Mouse (Mus musculus) heart, postnatal 10 days (tissue): ENCODE results near the gene Olfr1508. TPM values are rescaled to one million over a fixed set of nuclear protein-coding genes. Genes with fewer than 3 reads are reported as not detected.
"Not testable (repeated sequence)": the region's sequence is repeated elsewhere in the genome, so short reads cannot be mapped to it uniquely, and the experiment has no call there.

Experiments used
- DNase-seq, 2 experiments: peaks; one replicate each; pipeline ENCODE4 v3.0.0; 2021
- intact Hi-C: fragments of 180-260 bp; cut with DNase I; formaldehyde crosslinking; loops from one replicate; pipeline ENCODE4 v1.15.1; 2025
- total RNA-seq, 2 experiments: library from RNA; stranded (reverse); gene quantifications; 2 replicates each; pipeline ENCODE4 v1.2.3; 2021

The Olfr1508 gene
- not detected for total RNA-seq

DNA sequence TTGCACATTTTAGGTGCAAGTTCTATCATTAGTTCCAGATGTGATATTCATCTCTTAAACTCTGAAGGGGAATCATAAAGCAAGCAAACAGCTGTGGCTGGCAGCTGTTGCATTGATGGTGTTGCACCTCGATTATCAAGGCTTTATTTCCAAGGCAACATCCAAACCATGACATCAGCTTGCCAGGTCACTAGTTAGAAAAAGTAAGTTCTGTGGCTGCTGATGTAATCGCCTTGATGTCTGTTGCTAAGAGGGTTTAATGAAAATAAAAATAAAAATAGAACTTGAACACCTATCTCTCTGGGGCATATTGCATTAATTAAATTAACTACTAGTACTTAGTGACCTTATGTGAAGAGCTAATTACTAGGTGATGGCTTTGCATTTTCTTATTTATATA lies at the start of gene Olfr1508:
TSS of gene Olfr1508 (minus strand) at position 101 of the 400 bp plus-strand sequence.
- intact Hi-C loops, result no loop called here

DNA sequence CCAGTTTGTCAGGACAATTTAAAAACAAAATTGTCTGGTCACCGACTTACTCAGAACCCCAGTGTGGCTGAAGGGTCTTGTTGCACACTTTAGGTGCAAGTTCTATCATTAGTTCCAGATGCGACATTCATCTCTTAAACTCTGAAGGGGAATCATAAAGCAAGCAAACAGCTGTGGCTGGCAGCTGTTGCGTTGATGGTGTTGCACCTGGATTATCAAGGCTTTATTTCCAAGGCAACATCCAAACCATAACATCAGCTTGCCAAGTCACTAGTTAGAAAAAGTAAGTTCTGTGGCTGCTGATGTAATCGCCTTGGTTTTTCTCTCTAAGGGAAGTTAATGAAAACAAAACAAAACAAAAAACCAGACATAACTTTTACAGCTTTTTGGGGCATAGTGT lies 28.2 kb upstream of the Olfr1508 start, which contains the start of gene Olfr1507:
TSS of gene Olfr1507 (minus strand) at position 234 of the 400 bp plus-strand sequence.
- intact Hi-C loops, result no loop called here
- DNase-seq, result no peak

More for the DNA sequence above, at the start of gene Olfr1508:
- no peak for DNase-seq

DNA sequence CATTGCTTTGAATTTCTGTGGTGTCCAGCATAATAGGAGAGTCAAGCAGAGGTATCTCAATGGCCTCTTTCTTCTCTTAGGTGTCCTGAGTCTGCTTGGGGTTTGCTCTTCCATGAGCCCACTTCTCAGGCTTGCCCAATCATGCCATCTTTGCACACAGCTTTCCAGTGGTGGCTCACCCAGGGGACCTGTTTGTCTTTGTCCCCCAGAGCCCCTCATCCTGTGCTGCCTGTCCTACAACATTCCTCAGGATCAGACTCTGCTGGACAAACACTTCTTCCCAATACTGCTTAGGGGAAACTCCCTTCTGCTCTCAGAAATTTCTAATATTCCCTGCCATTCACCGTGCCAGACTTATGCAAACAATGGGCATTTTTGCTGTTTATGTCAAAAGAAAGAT lies 1.6 kb downstream of the Olfr1508 start:
- intact Hi-C loops, result no loop called here
- no peak for DNase-seq

DNA sequence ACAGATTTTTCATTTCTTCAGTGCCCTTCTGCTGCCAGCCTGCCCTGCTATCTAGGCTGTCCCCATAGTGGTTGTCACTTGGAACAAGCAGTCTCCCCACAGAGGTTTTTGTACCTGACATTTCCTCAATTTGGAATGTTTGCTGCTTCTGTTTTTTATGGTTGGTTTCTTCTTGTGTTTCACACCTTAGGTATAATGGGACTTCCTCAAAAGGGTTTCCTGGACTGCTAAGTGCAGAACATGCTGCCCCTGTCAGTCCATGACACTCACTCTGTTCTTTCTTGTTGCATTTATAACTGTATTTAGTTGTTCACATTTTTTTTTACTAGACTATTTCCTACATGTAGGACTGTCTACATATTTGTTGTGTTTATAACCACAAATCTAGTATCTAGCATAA lies 5.4 kb downstream of the Olfr1508 start:
- DNase-seq, result no peak
- intact Hi-C loops, result no loop called here

DNA sequence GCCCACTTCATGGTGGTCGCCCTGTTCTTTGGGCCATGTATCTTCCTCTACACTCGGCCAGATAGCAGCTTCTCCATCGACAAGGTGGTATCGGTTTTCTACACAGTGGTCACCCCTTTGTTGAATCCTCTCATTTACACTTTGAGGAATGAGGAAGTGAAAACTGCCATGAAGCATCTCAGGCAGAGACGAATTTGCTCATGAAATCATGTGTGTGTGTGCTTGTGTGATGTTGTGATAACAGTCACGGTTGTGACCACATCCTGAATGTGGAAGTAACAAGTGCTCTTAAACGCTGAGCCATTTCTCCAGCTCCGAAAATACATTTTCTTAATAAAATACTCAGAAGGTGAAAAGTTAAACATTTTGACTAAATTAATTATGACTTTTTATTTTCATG lies 16.2 kb downstream of the Olfr1508 start:
- intact Hi-C loops, result no loop called here
- peak in 1 of 2 experiments; percentile 1 for DNase-seq

DNA sequence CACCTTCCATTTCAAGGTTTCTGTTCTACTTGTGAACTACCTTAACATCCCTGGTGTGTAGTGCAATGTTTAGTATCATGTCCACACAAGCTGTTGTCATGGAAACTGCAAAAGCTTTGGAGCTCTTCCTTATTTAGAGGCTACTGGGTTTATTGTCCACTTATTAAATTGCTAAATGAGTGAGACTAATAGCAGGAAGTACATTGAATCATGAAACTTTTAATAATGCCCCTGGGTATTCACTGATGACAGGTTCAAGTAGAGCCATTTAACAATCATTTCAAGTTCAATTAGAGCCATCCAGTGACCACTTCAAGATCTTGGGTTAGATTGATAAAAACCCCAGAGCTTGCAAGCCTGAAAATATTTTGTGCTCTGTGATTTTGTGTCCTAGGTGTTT lies 24.6 kb downstream of the Olfr1508 start, which contains the start of gene Olfr1509:
TSS of gene Olfr1509 (plus strand) at position 301 of the 400 bp plus-strand sequence.
- DNase-seq, result no peak
- intact Hi-C loops, result no loop called here

DNA sequence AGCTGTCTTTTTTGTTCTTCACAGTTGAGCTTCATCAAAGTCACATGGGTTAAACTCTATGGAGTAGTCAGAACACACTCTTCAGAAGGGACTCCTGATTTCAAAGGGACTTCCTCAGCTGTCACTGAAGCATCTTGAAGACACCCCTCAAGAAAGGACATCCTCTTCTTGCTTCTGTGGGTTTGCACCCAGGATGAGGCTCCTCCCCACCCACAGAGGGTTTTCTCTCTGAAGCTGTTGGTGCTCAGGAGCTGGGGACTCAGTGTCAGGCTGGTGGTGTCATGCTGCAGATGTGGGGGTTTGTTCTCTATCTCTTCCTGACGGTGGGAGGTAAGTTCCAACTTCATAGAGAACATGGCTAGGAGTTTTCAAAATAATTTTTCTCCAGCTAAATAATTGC lies 39.6 kb downstream of the Olfr1508 start:
- DNase-seq, result no peak
- intact Hi-C loops, result no loop called here

DNA sequence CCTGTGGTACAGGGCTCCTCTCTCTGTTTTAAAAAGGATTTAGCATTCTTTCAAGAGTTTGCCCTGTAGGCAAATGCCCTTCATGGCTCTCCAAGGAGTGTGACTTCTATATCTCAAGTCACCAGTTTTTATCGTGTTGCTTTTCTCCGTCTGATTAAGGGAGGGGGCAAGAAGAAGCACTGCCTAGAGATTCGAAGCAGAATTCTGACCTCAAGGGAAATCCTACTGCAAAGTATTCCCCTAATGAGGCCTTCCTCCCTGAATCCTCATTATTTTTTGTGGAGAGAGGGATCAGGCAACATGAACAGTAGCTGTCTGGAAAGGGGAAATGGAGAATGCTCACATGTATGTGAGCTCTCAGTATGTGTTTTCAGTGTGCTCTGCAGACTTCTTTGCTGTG lies 53.0 kb downstream of the Olfr1508 start, which contains the start of gene Olfr1510:
TSS of gene Olfr1510 (minus strand) at position 101 of the 400 bp plus-strand sequence.
- no peak for DNase-seq
- intact Hi-C loops, result no loop called here

DNA sequence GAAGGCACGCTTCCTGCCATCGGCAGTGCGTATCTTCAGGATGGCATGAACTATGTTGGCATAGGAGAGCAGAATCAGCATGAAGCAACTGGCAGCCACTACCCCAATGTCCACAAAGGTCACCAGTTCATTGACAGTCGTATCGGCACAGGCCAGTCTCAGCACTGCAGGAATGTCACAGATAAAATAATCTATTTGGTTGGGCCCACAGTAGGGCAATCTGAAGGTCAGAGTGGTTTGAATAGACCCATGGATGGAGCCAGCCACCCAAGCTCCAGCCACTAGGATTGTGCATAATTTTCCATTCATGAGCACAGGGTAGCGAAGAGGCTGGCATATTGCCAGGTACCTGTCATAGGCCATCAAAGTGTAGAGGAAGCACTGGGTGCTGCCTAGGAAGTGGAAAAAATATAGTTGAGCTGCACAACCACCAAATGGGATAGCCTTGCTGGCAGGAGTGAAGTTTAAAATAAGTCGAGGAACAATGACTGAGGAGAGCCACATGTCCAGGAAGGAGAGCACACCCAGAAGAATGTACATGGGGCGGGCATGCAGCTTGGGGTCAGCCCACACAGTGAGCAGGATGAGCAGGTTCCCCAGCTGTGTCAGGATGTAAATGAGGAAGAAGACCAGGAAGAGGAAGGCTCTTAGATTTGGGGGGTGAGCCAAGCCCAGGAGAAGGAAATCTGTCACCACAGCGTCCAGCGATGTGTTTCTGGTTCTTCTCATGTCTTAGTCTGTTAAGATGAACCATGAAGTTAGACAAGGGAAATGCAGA lies 57.0 kb downstream of the Olfr1508 start:
- DNase-seq, result not testable (repeated sequence)

More for the DNA sequence above, 57.0 kb downstream of the Olfr1508 start:
- intact Hi-C loops, result not testable (repeated sequence)

Other genes starting within 250 kb of the Olfr1508 start
- 10 to 100 TPM; 60.3 to 67.6 TPM for gene Chd8, start 209.7 kb downstream of the Olfr1508 start, total RNA-seq
- 10 to 100 TPM; 35.5 to 36.8 TPM for gene Tox4, start 188.3 kb downstream of the Olfr1508 start, total RNA-seq
- 10 to 100 TPM in 1 of 2 experiments, 1 to 10 TPM in 1; 7.6 to 10.6 TPM for gene Rab2b, start 187.9 kb downstream of the Olfr1508 start, total RNA-seq
- gene Mettl3, start 162.4 kb downstream of the Olfr1508 start, total RNA-seq, result 10 to 100 TPM; 15.7 to 18.8 TPM
- 1 to 10 TPM; 4.6 to 5.7 TPM for gene Sall2, start 138.7 kb downstream of the Olfr1508 start, total RNA-seq
- not detected for gene Olfr1513, start 111.1 kb downstream of the Olfr1508 start, total RNA-seq
- gene Olfr1512, start 88.3 kb downstream of the Olfr1508 start, total RNA-seq, result not detected
- not detected for gene Olfr1511, start 70.1 kb downstream of the Olfr1508 start, total RNA-seq
- not detected for gene Olfr1510, start 53.1 kb downstream of the Olfr1508 start, total RNA-seq
- not detected for gene Olfr1509, start 24.5 kb downstream of the Olfr1508 start, total RNA-seq
- gene Olfr1507, start 28.3 kb upstream of the Olfr1508 start, total RNA-seq, result not detected